Mouse (Mus musculus): Measurements from ENCODE around the gene Zfp553.
"Not testable (repeated sequence)": the region's sequence is repeated elsewhere in the genome, so short reads cannot be mapped to it uniquely, and the experiment has no call there.

GRCm38 (mm10) chr7:127250511-127250910, 17.6 kb downstream of the Zfp553 start:
- TF ChIP-seq NELFE (IDR thresholded peaks at IDR 0.05; ENCODE audit: low read depth, low read length); MAX (IDR thresholded peaks at IDR 0.05; ENCODE audit: low read length); SIN3A (IDR thresholded peaks at IDR 0.05; ENCODE audit: low read length); POLR2A (IDR thresholded peaks at IDR 0.05; ENCODE audit: low read depth, low read length); CTCF (conservative IDR thresholded peaks at IDR 0.05 in 1 of 2, IDR thresholded peaks at IDR 0.05 in 1 of 2; ENCODE audit: low read depth in 2 of 2, low read length in 2 of 2); EP300 (IDR thresholded peaks at IDR 0.05; ENCODE audit: low read length); ZNF384 (IDR thresholded peaks at IDR 0.05; ENCODE audit: low read depth, low read length); CHD2 (IDR thresholded peaks at IDR 0.05; ENCODE audit: low read length); BHLHE40 (IDR thresholded peaks at IDR 0.05; ENCODE audit: low read depth, low read length); MAFK (IDR thresholded peaks at IDR 0.05; ENCODE audit: insufficient replicate concordance, low read length): not testable (repeated sequence)
